In genomic region chr1:144406387-144407383, GRCm38 (mm10) we compare ENCODE assay signal across 8 mouse cellular contexts.
DNase-seq lines count a peak whose midpoint lies in the region; ATAC-seq lines count a peak whose summit lies in the region.

No protein-coding gene starts in this region.

- DNase-seq in R1 (ENCODE audit: low read depth, low spot score) = peak; percentile 56
- DNase-seq in cerebellum, adult 8-10 months = peak; percentile 65
- DNase-seq in frontal cortex, adult 2 months (ENCODE audit: extremely low spot score in 1 of 2, low spot score in 1 of 2) = peak; percentile 62 to 96
- DNase-seq in left cerebral cortex, adult 8-10 months (ENCODE audit: low spot score in 2 of 2) = peak; percentile 76 to 80
- DNase-seq in mesoderm, embryonic 11.5 days (ENCODE audit: low read depth, low spot score) = peak; percentile 81
- DNase-seq in right cerebral cortex, postnatal 25 days = peak; percentile 85
- DNase-seq in urinary bladder, postnatal 25 days (ENCODE audit: low spot score) = peak; percentile 63

- peak; percentile 90 for ATAC-seq in inflammation-experienced regulatory T-cells, adult 6 months

Comparison
In these comparisons a context has a peak if more than half of its experiments do, and no peak if none do; other contexts are left out.
1. Peak in every context shown above with its lines: DNase-seq and ATAC-seq.